Mouse (Mus musculus): Measurements from ENCODE around the gene Akt1. TPM values are rescaled to one million over a fixed set of nuclear protein-coding genes. Genes with fewer than 3 reads are reported as not detected.

Gene Akt1
- polyA plus RNA-seq, 1 experiment from 2014 or later: 51.4 TPM

DNA sequence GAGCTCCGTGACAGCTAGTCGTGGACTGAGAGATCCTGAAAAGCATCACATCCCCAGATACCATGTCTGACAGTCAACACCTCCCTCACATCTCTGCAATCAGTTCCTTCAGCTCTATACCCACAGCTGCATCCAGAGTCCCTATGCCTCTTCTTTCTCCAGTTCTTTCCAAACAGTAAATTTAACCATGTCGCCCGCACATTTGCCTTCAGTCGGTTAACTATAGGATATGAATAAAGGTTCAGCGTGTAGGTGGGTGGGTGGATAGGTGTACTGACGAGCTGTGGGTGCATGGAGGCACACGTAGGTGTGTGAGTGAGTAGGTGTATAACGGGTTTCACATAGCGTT is 19.4 kb upstream of the Akt1 start:
- no peak for ATAC-seq (replicated peaks; ENCODE audit: extremely low read depth, insufficient read depth, low FRiP score)
- H3K4me1 ChIP-seq (ENCODE audit: control insufficient read depth, insufficient read depth, low read length): peaks cover 13% of the 10 kb centered on the region
- peak overlapping the region; percentile 85 for H3K4me3 ChIP-seq (ENCODE audit: low read length)
- H3K9ac ChIP-seq (ENCODE audit: low read length): peak overlapping the region; percentile 99
- no peak overlapping the region for H3K27ac ChIP-seq (ENCODE audit: low read length)
- peak overlapping the region; percentile 81 for H3K4me2 ChIP-seq (ENCODE audit: low read depth, low read length)
- H3K27me3 ChIP-seq (ENCODE audit: control insufficient read depth, insufficient read depth, low read length): no peaks in the 10 kb centered on the region
- H3K36me3 ChIP-seq (ENCODE audit: control insufficient read depth, insufficient read depth): no peaks in the 10 kb centered on the region
- H3K9me3 ChIP-seq (replicated peaks; ENCODE audit: control insufficient read depth, low read length): no peaks in the 10 kb centered on the region
- WGBS: 74% methylated on average over 10 of the region's 10 CpGs

DNA sequence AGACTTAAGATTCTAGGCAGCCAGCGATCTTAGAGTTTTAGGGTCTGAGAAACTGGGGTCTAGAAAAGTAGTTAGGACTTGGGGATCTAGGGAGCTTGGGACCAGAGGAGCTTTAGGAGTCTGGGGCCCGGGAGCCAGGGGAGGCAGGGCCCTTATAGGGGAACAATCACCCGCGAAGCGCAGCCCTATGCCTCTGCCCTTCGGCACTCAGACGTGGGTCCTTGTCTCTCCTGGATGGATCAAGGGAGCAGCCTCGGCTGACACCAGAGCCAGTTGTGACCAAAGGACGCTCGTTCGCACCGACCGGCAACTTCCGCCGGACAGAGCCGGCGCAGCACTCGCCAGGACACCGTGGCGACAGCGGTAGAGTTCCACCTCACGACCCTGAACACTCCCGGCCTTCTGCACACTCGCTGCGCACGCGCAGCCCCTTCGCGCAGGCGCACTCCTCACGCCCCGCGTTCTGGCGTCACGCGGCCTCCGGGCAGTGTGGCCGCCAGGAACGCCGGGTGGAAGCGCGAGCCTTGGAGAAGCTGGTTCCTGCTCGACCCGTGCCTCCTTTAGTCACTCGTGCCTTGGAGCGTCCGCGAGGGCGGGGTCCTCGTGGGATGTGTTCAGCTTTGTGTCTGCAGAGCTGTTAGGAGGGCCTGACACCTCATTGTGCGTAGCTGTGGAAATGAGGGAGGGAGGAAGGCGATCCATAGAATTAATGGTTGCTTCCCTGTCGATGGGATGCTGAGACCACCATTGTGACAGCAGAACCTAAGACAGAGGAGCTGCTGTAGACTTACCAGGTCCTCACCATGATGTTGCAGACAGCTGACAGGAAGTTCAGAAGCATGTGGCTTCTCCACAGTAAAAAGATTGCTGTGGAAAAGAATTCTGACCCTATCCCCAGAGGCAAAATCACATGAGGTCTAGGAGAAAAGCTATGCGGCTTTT is 18.8 kb upstream of the Akt1 start:
- Histone ChIP-seq H3K9ac (ENCODE audit: low read length) (peak overlapping the region; percentile 99), H3K4me3 (ENCODE audit: low read length) (peak overlapping the region; percentile 85), H3K36me3 (ENCODE audit: control insufficient read depth, insufficient read depth) (no peaks in the 10 kb centered on the region), H3K27me3 (ENCODE audit: control insufficient read depth, insufficient read depth, low read length) (no peaks in the 10 kb centered on the region), H3K4me1 (ENCODE audit: control insufficient read depth, insufficient read depth, low read length) (peaks cover 15% of the 10 kb centered on the region), H3K27ac (ENCODE audit: low read length) (peak overlapping the region; percentile 90), H3K4me2 (ENCODE audit: low read depth, low read length) (peak overlapping the region; percentile 81), H3K9me3 (replicated peaks; ENCODE audit: control insufficient read depth, low read length) (no peaks in the 10 kb centered on the region)
- peak; percentile 97 for ATAC-seq (replicated peaks; ENCODE audit: extremely low read depth, insufficient read depth, low FRiP score)
- 3% methylated on average over 54 of the region's 54 CpGs for WGBS

DNA sequence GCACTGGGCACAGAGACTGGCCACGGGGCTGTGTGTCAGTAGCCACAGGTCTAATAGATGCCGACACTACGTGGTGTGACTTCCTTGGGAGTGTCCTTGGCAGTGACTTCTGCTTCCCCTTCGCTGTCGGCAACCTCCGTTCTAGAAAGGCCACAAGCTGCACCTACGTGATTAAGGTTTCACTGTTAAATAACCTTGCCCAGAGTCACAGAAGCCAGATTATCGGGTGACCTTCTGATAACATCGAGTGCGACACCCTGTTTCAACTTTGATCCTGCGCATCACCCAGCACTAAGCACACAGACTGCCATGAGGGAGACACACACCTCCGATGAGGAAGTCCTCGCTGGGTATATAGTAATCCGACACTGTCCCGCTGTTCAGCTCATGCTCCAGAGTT is 13.8 kb upstream of the Akt1 start:
- 37% methylated on average over 15 of the region's 15 CpGs for WGBS
- Histone ChIP-seq H3K9me3 (replicated peaks; ENCODE audit: control insufficient read depth, low read length) (no peaks in the 10 kb centered on the region), H3K36me3 (ENCODE audit: control insufficient read depth, insufficient read depth) (no peaks in the 10 kb centered on the region), H3K4me2 (ENCODE audit: low read depth, low read length) (peak overlapping the region; percentile 12; the same call in 1 of the 2 replicates), H3K4me1 (ENCODE audit: control insufficient read depth, insufficient read depth, low read length) (peaks cover 11% of the 10 kb centered on the region), H3K27me3 (ENCODE audit: control insufficient read depth, insufficient read depth, low read length) (no peaks in the 10 kb centered on the region), H3K4me3 (ENCODE audit: low read length) (peak overlapping the region; percentile 3; the same call in 1 of the 2 replicates), H3K27ac (ENCODE audit: low read length) (no peak overlapping the region), H3K9ac (ENCODE audit: low read length) (peak overlapping the region; percentile 22; the same call in 1 of the 2 replicates)
- ATAC-seq (replicated peaks; ENCODE audit: extremely low read depth, insufficient read depth, low FRiP score): no peak

- H3K4me3 ChIP-seq (ENCODE audit: low read length): no peak overlapping the region
- H3K27me3 ChIP-seq (ENCODE audit: control insufficient read depth, insufficient read depth, low read length): peaks cover 12% of the 10 kb centered on the region
- no peak overlapping the region for H3K27ac ChIP-seq (ENCODE audit: low read length)
- no peak overlapping the region for H3K9ac ChIP-seq (ENCODE audit: low read length)
- H3K4me2 ChIP-seq (ENCODE audit: low read depth, low read length): no peak overlapping the region
- H3K9me3 ChIP-seq (replicated peaks; ENCODE audit: control insufficient read depth, low read length): no peaks in the 10 kb centered on the region
- ATAC-seq (replicated peaks; ENCODE audit: extremely low read depth, insufficient read depth, low FRiP score): no peak
- H3K36me3 ChIP-seq (ENCODE audit: control insufficient read depth, insufficient read depth): no peaks in the 10 kb centered on the region
- 72% methylated on average over 7 of the region's 7 CpGs for WGBS
- H3K4me1 ChIP-seq (ENCODE audit: control insufficient read depth, insufficient read depth, low read length): peaks cover 6% of the 10 kb centered on the region
These were observed 8.7 kb upstream of the Akt1 start for GRCm38 (mm10) chr12:112683351-112683750.

GRCm38 (mm10) chr12:112679027-112679996 is 4.6 kb upstream of the Akt1 start:
- peak overlapping the region; percentile 76 for H3K4me2 ChIP-seq (ENCODE audit: low read depth, low read length)
- no peaks in the 10 kb centered on the region for H3K36me3 ChIP-seq (ENCODE audit: control insufficient read depth, insufficient read depth)
- H3K4me3 ChIP-seq (ENCODE audit: low read length): peak overlapping the region; percentile 61
- peaks cover 23% of the 10 kb centered on the region for H3K4me1 ChIP-seq (ENCODE audit: control insufficient read depth, insufficient read depth, low read length)
- peak overlapping the region; percentile 83 for H3K9ac ChIP-seq (ENCODE audit: low read length)
- ATAC-seq (replicated peaks; ENCODE audit: extremely low read depth, insufficient read depth, low FRiP score): peak; percentile 4; the same call in 1 of the 2 replicates
- H3K27ac ChIP-seq (ENCODE audit: low read length): peak overlapping the region; percentile 83
- WGBS: 5% methylated on average over 71 of the region's 87 CpGs
- peaks cover 12% of the 10 kb centered on the region for H3K27me3 ChIP-seq (ENCODE audit: control insufficient read depth, insufficient read depth, low read length)
- no peaks in the 10 kb centered on the region for H3K9me3 ChIP-seq (replicated peaks; ENCODE audit: control insufficient read depth, low read length)

GRCm38 (mm10) chr12:112678555-112679026 is 3.9 kb upstream of the Akt1 start, which contains the start of gene Zbtb42:
TSS of gene Zbtb42 (plus strand) at chr12:112678828.
- Histone ChIP-seq H3K4me2 (ENCODE audit: low read depth, low read length) (peak within 1 kb of the TSS; percentile 76), H3K4me3 (ENCODE audit: low read length) (peak within 1 kb of the TSS; percentile 61), H3K9ac (ENCODE audit: low read length) (peak within 1 kb of the TSS; percentile 83), H3K27ac (ENCODE audit: low read length) (peak within 1 kb of the TSS; percentile 83), H3K36me3 (ENCODE audit: control insufficient read depth, insufficient read depth) (no peaks in the 10 kb centered on the region), H3K4me1 (ENCODE audit: control insufficient read depth, insufficient read depth, low read length) (peaks cover 23% of the 10 kb centered on the region), H3K27me3 (ENCODE audit: control insufficient read depth, insufficient read depth, low read length) (peaks cover 12% of the 10 kb centered on the region), H3K9me3 (replicated peaks; ENCODE audit: control insufficient read depth, low read length) (no peaks in the 10 kb centered on the region)
- ATAC-seq (replicated peaks; ENCODE audit: extremely low read depth, insufficient read depth, low FRiP score): peak; percentile 25
- under 1% methylated on average over 52 of the region's 60 CpGs for WGBS

DNA sequence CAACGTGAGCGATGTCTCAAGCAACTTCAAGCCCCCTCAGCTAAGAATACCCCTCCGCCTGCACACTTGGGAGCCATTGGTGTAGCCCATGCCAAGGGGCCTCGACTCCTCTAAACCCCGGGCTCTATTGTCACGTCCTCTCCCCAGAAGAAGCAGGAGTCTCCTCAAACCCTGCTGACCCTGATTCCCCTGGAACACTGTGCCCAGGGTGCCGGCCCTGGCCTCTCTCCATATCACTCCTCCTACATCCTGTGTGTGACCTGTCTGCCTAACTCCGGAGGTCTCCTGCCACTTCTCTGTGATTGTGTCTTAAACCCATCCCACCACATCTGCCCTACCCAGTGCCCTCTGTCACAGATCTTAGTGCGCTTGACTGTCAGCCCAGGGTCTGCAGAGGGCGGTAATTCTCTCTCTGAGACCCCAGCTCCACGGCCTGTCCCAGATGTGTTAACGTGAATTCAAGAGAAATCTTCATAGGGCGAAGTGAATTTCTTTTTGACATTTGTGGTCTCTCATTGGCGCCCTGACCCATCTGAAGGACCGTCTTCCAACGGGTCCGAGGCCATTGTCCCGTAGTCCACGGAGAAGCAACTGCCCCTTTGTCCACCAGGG is 3.4 kb upstream of the Akt1 start:
- Histone ChIP-seq H3K36me3 (ENCODE audit: control insufficient read depth, insufficient read depth) (no peaks in the 10 kb centered on the region), H3K4me2 (ENCODE audit: low read depth, low read length) (peak overlapping the region; percentile 76), H3K9ac (ENCODE audit: low read length) (peak overlapping the region; percentile 83), H3K27me3 (ENCODE audit: control insufficient read depth, insufficient read depth, low read length) (peaks cover 12% of the 10 kb centered on the region), H3K4me1 (ENCODE audit: control insufficient read depth, insufficient read depth, low read length) (peaks cover 23% of the 10 kb centered on the region), H3K4me3 (ENCODE audit: low read length) (peak overlapping the region; percentile 61), H3K27ac (ENCODE audit: low read length) (peak overlapping the region; percentile 83), H3K9me3 (replicated peaks; ENCODE audit: control insufficient read depth, low read length) (no peaks in the 10 kb centered on the region)
- 25% methylated on average over 19 of the region's 19 CpGs for whole genome bisulfite sequencing
- ATAC-seq (replicated peaks; ENCODE audit: extremely low read depth, insufficient read depth, low FRiP score): no peak

GRCm38 (mm10) chr12:112677076-112677475 is 2.4 kb upstream of the Akt1 start:
- no peaks in the 10 kb centered on the region for H3K36me3 ChIP-seq (ENCODE audit: control insufficient read depth, insufficient read depth)
- H3K4me1 ChIP-seq (ENCODE audit: control insufficient read depth, insufficient read depth, low read length): peaks cover 31% of the 10 kb centered on the region
- no peak overlapping the region for H3K27ac ChIP-seq (ENCODE audit: low read length)
- H3K4me2 ChIP-seq (ENCODE audit: low read depth, low read length): no peak overlapping the region
- H3K4me3 ChIP-seq (ENCODE audit: low read length): no peak overlapping the region
- 40% methylated on average over 5 of the region's 5 CpGs for WGBS
- H3K9ac ChIP-seq (ENCODE audit: low read length): no peak overlapping the region
- H3K27me3 ChIP-seq (ENCODE audit: control insufficient read depth, insufficient read depth, low read length): peaks cover 12% of the 10 kb centered on the region
- H3K9me3 ChIP-seq (replicated peaks; ENCODE audit: control insufficient read depth, low read length): no peaks in the 10 kb centered on the region
- ATAC-seq (replicated peaks; ENCODE audit: extremely low read depth, insufficient read depth, low FRiP score): no peak
